Mouse (Mus musculus): ENCODE data around the gene Rimbp3. TPM values are rescaled to one million over a fixed set of nuclear protein-coding genes. Genes with fewer than 3 reads are reported as not detected.

Rimbp3 gene
- polyA plus RNA-seq, 1 experiment from 2014 or later, result 2.3 TPM

- no peaks in the 10 kb centered on the region for H3K36me3 ChIP-seq (ENCODE audit: control insufficient read depth, insufficient read depth)
- 90% methylated on average over 3 of the region's 3 CpGs for WGBS
- H3K27me3 ChIP-seq (replicated peaks; ENCODE audit: control insufficient read depth, insufficient read depth, low read length), result no peaks in the 10 kb centered on the region
- H3K4me3 ChIP-seq (replicated peaks; ENCODE audit: low read length), result no peak overlapping the region
- no peak overlapping the region for H3K4me2 ChIP-seq (ENCODE audit: low read length)
- no peaks in the 10 kb centered on the region for H3K9me3 ChIP-seq (ENCODE audit: control insufficient read depth, low read length)
- no peak for ATAC-seq
- no peaks in the 10 kb centered on the region for H3K4me1 ChIP-seq (replicated peaks; ENCODE audit: control insufficient read depth, insufficient read depth, low read length)
- no peak overlapping the region for H3K9ac ChIP-seq (replicated peaks; ENCODE audit: low read depth, low read length)
- no peak overlapping the region for H3K27ac ChIP-seq (ENCODE audit: low read length)
Measured at GRCm38 (mm10) chr16:17183003-17183402, 25.4 kb upstream of the Rimbp3 start.

GRCm38 (mm10) chr16:17185475-17185874 lies 22.9 kb upstream of the Rimbp3 start:
- ATAC-seq, result no peak
- H3K4me1 ChIP-seq (replicated peaks; ENCODE audit: control insufficient read depth, insufficient read depth, low read length), result no peaks in the 10 kb centered on the region
- no peak overlapping the region for H3K9ac ChIP-seq (replicated peaks; ENCODE audit: low read depth, low read length)
- H3K4me3 ChIP-seq (replicated peaks; ENCODE audit: low read length), result no peak overlapping the region
- no peaks in the 10 kb centered on the region for H3K27me3 ChIP-seq (replicated peaks; ENCODE audit: control insufficient read depth, insufficient read depth, low read length)
- H3K9me3 ChIP-seq (ENCODE audit: control insufficient read depth, low read length), result no peaks in the 10 kb centered on the region
- H3K27ac ChIP-seq (ENCODE audit: low read length), result no peak overlapping the region
- H3K4me2 ChIP-seq (ENCODE audit: low read length), result no peak overlapping the region
- H3K36me3 ChIP-seq (ENCODE audit: control insufficient read depth, insufficient read depth), result no peaks in the 10 kb centered on the region

- H3K9ac ChIP-seq (replicated peaks; ENCODE audit: low read depth, low read length), result no peak overlapping the region
- WGBS, result 98% methylated on average over 4 of the region's 4 CpGs
- no peaks in the 10 kb centered on the region; the same call in 1 of the 2 replicates for H3K4me1 ChIP-seq (replicated peaks; ENCODE audit: control insufficient read depth, insufficient read depth, low read length)
- H3K4me3 ChIP-seq (replicated peaks; ENCODE audit: low read length), result no peak overlapping the region
- H3K9me3 ChIP-seq (ENCODE audit: control insufficient read depth, low read length), result no peaks in the 10 kb centered on the region
- H3K36me3 ChIP-seq (ENCODE audit: control insufficient read depth, insufficient read depth), result no peaks in the 10 kb centered on the region
- no peak overlapping the region for H3K27ac ChIP-seq (ENCODE audit: low read length)
- no peak for ATAC-seq
- H3K4me2 ChIP-seq (ENCODE audit: low read length), result no peak overlapping the region
- H3K27me3 ChIP-seq (replicated peaks; ENCODE audit: control insufficient read depth, insufficient read depth, low read length), result no peaks in the 10 kb centered on the region
Measured at GRCm38 (mm10) chr16:17193823-17194222, 14.6 kb upstream of the Rimbp3 start.

GRCm38 (mm10) chr16:17200121-17200952 lies 8.1 kb upstream of the Rimbp3 start:
- H3K4me3 ChIP-seq (replicated peaks; ENCODE audit: low read length), result peak overlapping the region; percentile 74

GRCm38 (mm10) chr16:17200953-17201707 lies 7.3 kb upstream of the Rimbp3 start:
- Histone ChIP-seq H3K9ac (replicated peaks; ENCODE audit: low read depth, low read length) (peak overlapping the region; percentile 98), H3K36me3 (ENCODE audit: control insufficient read depth, insufficient read depth) (no peaks in the 10 kb centered on the region), H3K4me2 (ENCODE audit: low read length) (peak overlapping the region; percentile 77), H3K27ac (ENCODE audit: low read length) (peak overlapping the region; percentile 66), H3K4me3 (replicated peaks; ENCODE audit: low read length) (peak overlapping the region; percentile 74), H3K27me3 (replicated peaks; ENCODE audit: control insufficient read depth, insufficient read depth, low read length) (no peaks in the 10 kb centered on the region), H3K9me3 (ENCODE audit: control insufficient read depth, low read length) (no peaks in the 10 kb centered on the region), H3K4me1 (replicated peaks; ENCODE audit: control insufficient read depth, insufficient read depth, low read length) (peaks cover 14% of the 10 kb centered on the region)
- peak; percentile 86 for ATAC-seq
- WGBS, result under 1% methylated on average over 72 of the region's 72 CpGs

More at GRCm38 (mm10) chr16:17200121-17200952, 8.1 kb upstream of the Rimbp3 start:
- H3K36me3 ChIP-seq (ENCODE audit: control insufficient read depth, insufficient read depth), result no peaks in the 10 kb centered on the region
- peak overlapping the region; percentile 77 for H3K4me2 ChIP-seq (ENCODE audit: low read length)
- peak; percentile 6; the same call in 1 of the 2 replicates for ATAC-seq
- no peaks in the 10 kb centered on the region for H3K27me3 ChIP-seq (replicated peaks; ENCODE audit: control insufficient read depth, insufficient read depth, low read length)
- 6% methylated on average over 24 of the region's 24 CpGs for WGBS
- H3K9ac ChIP-seq (replicated peaks; ENCODE audit: low read depth, low read length), result peak overlapping the region; percentile 98
- H3K9me3 ChIP-seq (ENCODE audit: control insufficient read depth, low read length), result no peaks in the 10 kb centered on the region
- H3K4me1 ChIP-seq (replicated peaks; ENCODE audit: control insufficient read depth, insufficient read depth, low read length), result peaks cover 14% of the 10 kb centered on the region
- H3K27ac ChIP-seq (ENCODE audit: low read length), result peak overlapping the region; percentile 66

GRCm38 (mm10) chr16:17201977-17202376 lies 6.4 kb upstream of the Rimbp3 start:
- no peak overlapping the region for H3K4me3 ChIP-seq (replicated peaks; ENCODE audit: low read length)
- ATAC-seq, result peak; percentile 45; the same call in 1 of the 2 replicates
- no peak overlapping the region for H3K9ac ChIP-seq (replicated peaks; ENCODE audit: low read depth, low read length)
- H3K4me2 ChIP-seq (ENCODE audit: low read length), result no peak overlapping the region
- H3K36me3 ChIP-seq (ENCODE audit: control insufficient read depth, insufficient read depth), result no peaks in the 10 kb centered on the region
- peaks cover 14% of the 10 kb centered on the region for H3K4me1 ChIP-seq (replicated peaks; ENCODE audit: control insufficient read depth, insufficient read depth, low read length)
- H3K27me3 ChIP-seq (replicated peaks; ENCODE audit: control insufficient read depth, insufficient read depth, low read length), result no peaks in the 10 kb centered on the region
- H3K27ac ChIP-seq (ENCODE audit: low read length), result no peak overlapping the region
- no peaks in the 10 kb centered on the region for H3K9me3 ChIP-seq (ENCODE audit: control insufficient read depth, low read length)
- 65% methylated on average over 2 of the region's 2 CpGs for WGBS

GRCm38 (mm10) chr16:17202549-17202948 lies 5.9 kb upstream of the Rimbp3 start, which contains the start of gene Ube2l3:
Gene Ube2l3 (minus strand): TSS chr16:17202649.
- Histone ChIP-seq H3K4me1 (replicated peaks; ENCODE audit: control insufficient read depth, insufficient read depth, low read length) (peaks cover 14% of the 10 kb centered on the region), H3K9me3 (ENCODE audit: control insufficient read depth, low read length) (no peaks in the 10 kb centered on the region), H3K36me3 (ENCODE audit: control insufficient read depth, insufficient read depth) (no peaks in the 10 kb centered on the region), H3K4me3 (replicated peaks; ENCODE audit: low read length) (peak within 1 kb of the TSS; percentile 74), H3K4me2 (ENCODE audit: low read length) (peak within 1 kb of the TSS; percentile 18; the same call in 1 of the 2 replicates), H3K9ac (replicated peaks; ENCODE audit: low read depth, low read length) (peak within 1 kb of the TSS; percentile 98; the same call in 1 of the 2 replicates), H3K27me3 (replicated peaks; ENCODE audit: control insufficient read depth, insufficient read depth, low read length) (0 out of 2 replicates have a peak, but pooled peaks cover 1% of the 10 kb centered on the region), H3K27ac (ENCODE audit: low read length) (no peak within 1 kb of the TSS; the same call in 1 of the 2 replicates)
- ATAC-seq, result no peak
- WGBS, result 93% methylated on average over 1 of the region's 1 CpGs

- Histone ChIP-seq H3K4me1 (replicated peaks; ENCODE audit: control insufficient read depth, insufficient read depth, low read length) (peaks cover 17% of the 10 kb centered on the region), H3K27me3 (replicated peaks; ENCODE audit: control insufficient read depth, insufficient read depth, low read length) (0 out of 2 replicates have a peak, but pooled peaks cover 3% of the 10 kb centered on the region), H3K27ac (ENCODE audit: low read length) (no peak overlapping the region), H3K4me3 (replicated peaks; ENCODE audit: low read length) (no peak overlapping the region), H3K9me3 (ENCODE audit: control insufficient read depth, low read length) (no peaks in the 10 kb centered on the region), H3K9ac (replicated peaks; ENCODE audit: low read depth, low read length) (no peak overlapping the region), H3K36me3 (ENCODE audit: control insufficient read depth, insufficient read depth) (no peaks in the 10 kb centered on the region), H3K4me2 (ENCODE audit: low read length) (no peak overlapping the region)
- WGBS, result 3% methylated on average over 6 of the region's 6 CpGs
- ATAC-seq, result no peak
Measured at GRCm38 (mm10) chr16:17204990-17205389, 3.4 kb upstream of the Rimbp3 start.

GRCm38 (mm10) chr16:17209404-17209960 lies 1.1 kb downstream of the Rimbp3 start:
- peak; percentile 6; the same call in 1 of the 2 replicates for ATAC-seq
- Histone ChIP-seq H3K4me1 (replicated peaks; ENCODE audit: control insufficient read depth, insufficient read depth, low read length) (peaks cover 20% of the 10 kb centered on the region), H3K27me3 (replicated peaks; ENCODE audit: control insufficient read depth, insufficient read depth, low read length) (0 out of 2 replicates have a peak, but pooled peaks cover 3% of the 10 kb centered on the region), H3K36me3 (ENCODE audit: control insufficient read depth, insufficient read depth) (no peaks in the 10 kb centered on the region), H3K27ac (ENCODE audit: low read length) (peak overlapping the region; percentile 87), H3K4me3 (replicated peaks; ENCODE audit: low read length) (peak overlapping the region; percentile 74), H3K9me3 (ENCODE audit: control insufficient read depth, low read length) (no peaks in the 10 kb centered on the region), H3K4me2 (ENCODE audit: low read length) (peak overlapping the region; percentile 82), H3K9ac (replicated peaks; ENCODE audit: low read depth, low read length) (peak overlapping the region; percentile 84)
- 1% methylated on average over 37 of the region's 37 CpGs for WGBS

Measured in forebrain, embryonic 16.5 days (tissue).